Mouse (Mus musculus): ENCODE results near the gene Pilrb1. TPM values are rescaled to one million over a fixed set of nuclear protein-coding genes. Genes with fewer than 3 reads are reported as not detected.

The Pilrb1 gene
- polyA plus RNA-seq, 1 experiment, result 9.5 TPM

GRCm38 (mm10) chr5:137817466-137818222 is 40.3 kb downstream of the Pilrb1 start:
- no peak overlapping the region for H3K27ac ChIP-seq (ENCODE audit: control insufficient read depth, insufficient read depth, low read length)
- no peak for TF ChIP-seq POLR2A (IDR thresholded peaks at IDR 0.05; ENCODE audit: control insufficient read depth, extremely low read depth, insufficient read depth, low read length, poor library complexity)
- no peak for TF ChIP-seq CTCF (IDR thresholded peaks at IDR 0.05; ENCODE audit: borderline replicate concordance, control insufficient read depth, extremely low read depth, insufficient read depth, low read length, poor library complexity)
- H3K4me3 ChIP-seq (ENCODE audit: control insufficient read depth, insufficient read depth, low read length), result no peak overlapping the region
- WGBS, result 81% methylated on average over 4 of the region's 4 CpGs
- no peak for DNase-seq
- H3K27me3 ChIP-seq (ENCODE audit: control insufficient read depth, insufficient read depth, low read length), result no peaks in the 10 kb centered on the region
- H3K4me1 ChIP-seq (replicated peaks; ENCODE audit: control insufficient read depth, insufficient read depth, low read length), result no peaks in the 10 kb centered on the region
- no peaks in the 10 kb centered on the region for H3K36me3 ChIP-seq (ENCODE audit: control insufficient read depth, insufficient read depth, low read length)

GRCm38 (mm10) chr5:137808316-137808715 is 49.6 kb downstream of the Pilrb1 start:
- H3K4me1 ChIP-seq (replicated peaks; ENCODE audit: control insufficient read depth, insufficient read depth, low read length), result no peaks in the 10 kb centered on the region
- no peak for TF ChIP-seq POLR2A (IDR thresholded peaks at IDR 0.05; ENCODE audit: control insufficient read depth, extremely low read depth, insufficient read depth, low read length, poor library complexity)
- no peak for TF ChIP-seq CTCF (IDR thresholded peaks at IDR 0.05; ENCODE audit: borderline replicate concordance, control insufficient read depth, extremely low read depth, insufficient read depth, low read length, poor library complexity)
- no peaks in the 10 kb centered on the region for H3K36me3 ChIP-seq (ENCODE audit: control insufficient read depth, insufficient read depth, low read length)
- H3K4me3 ChIP-seq (ENCODE audit: control insufficient read depth, insufficient read depth, low read length), result no peak overlapping the region
- H3K27ac ChIP-seq (ENCODE audit: control insufficient read depth, insufficient read depth, low read length), result no peak overlapping the region
- H3K27me3 ChIP-seq (ENCODE audit: control insufficient read depth, insufficient read depth, low read length), result no peaks in the 10 kb centered on the region
- 97% methylated on average over 5 of the region's 5 CpGs for WGBS
- no peak for DNase-seq

GRCm38 (mm10) chr5:137806158-137806557 is 51.7 kb downstream of the Pilrb1 start:
- TF ChIP-seq CTCF (IDR thresholded peaks at IDR 0.05; ENCODE audit: borderline replicate concordance, control insufficient read depth, extremely low read depth, insufficient read depth, low read length, poor library complexity), result no peak
- no peak for TF ChIP-seq POLR2A (IDR thresholded peaks at IDR 0.05; ENCODE audit: control insufficient read depth, extremely low read depth, insufficient read depth, low read length, poor library complexity)
- WGBS, result 97% methylated on average over 1 of the region's 1 CpGs
- no peak overlapping the region for H3K4me3 ChIP-seq (ENCODE audit: control insufficient read depth, insufficient read depth, low read length)
- H3K36me3 ChIP-seq (ENCODE audit: control insufficient read depth, insufficient read depth, low read length), result no peaks in the 10 kb centered on the region
- no peak for DNase-seq
- H3K27me3 ChIP-seq (ENCODE audit: control insufficient read depth, insufficient read depth, low read length), result no peaks in the 10 kb centered on the region
- H3K27ac ChIP-seq (ENCODE audit: control insufficient read depth, insufficient read depth, low read length), result no peak overlapping the region
- no peaks in the 10 kb centered on the region for H3K4me1 ChIP-seq (replicated peaks; ENCODE audit: control insufficient read depth, insufficient read depth, low read length)

Other genes with a start within 250 kb of the Pilrb1 start
- gene Pcolce, start 244.3 kb downstream of the Pilrb1 start, polyA plus RNA-seq (2012; rRNA removed), result 21.9 and 29.7 TPM in 2 replicates
- gene Fbxo24, start 229.1 kb downstream of the Pilrb1 start, polyA plus RNA-seq (2012; rRNA removed), result 0.27 and 0.31 TPM in 2 replicates
- 576 and 587 TPM in 2 replicates for gene Lrch4, start 229.0 kb downstream of the Pilrb1 start, polyA plus RNA-seq (2012; rRNA removed)
- 149 and 153 TPM in 2 replicates for gene Gm20605, start 228.9 kb downstream of the Pilrb1 start, polyA plus RNA-seq (2012; rRNA removed)
- gene Sap25, start 216.8 kb downstream of the Pilrb1 start, polyA plus RNA-seq (2012; rRNA removed), result 576 and 646 TPM in 2 replicates
- 2.2 and 2.5 TPM in 2 replicates for gene Irs3, start 212.4 kb downstream of the Pilrb1 start, polyA plus RNA-seq (2012; rRNA removed)
- gene Agfg2, start 173.4 kb downstream of the Pilrb1 start, polyA plus RNA-seq (2012; rRNA removed), result 205 and 213 TPM in 2 replicates
- gene Nyap1, start 116.5 kb downstream of the Pilrb1 start, polyA plus RNA-seq (2012; rRNA removed), result 97.2 and 110 TPM in 2 replicates
- 670 and 672 TPM in 2 replicates for gene Tsc22d4, start 112.4 kb downstream of the Pilrb1 start, polyA plus RNA-seq (2012; rRNA removed)
- 101 and 120 TPM in 2 replicates for gene Ppp1r35, start 79.3 kb downstream of the Pilrb1 start, polyA plus RNA-seq (2012; rRNA removed)
- 81.9 and 87.5 TPM in 2 replicates for gene Mepce, start 70.5 kb downstream of the Pilrb1 start, polyA plus RNA-seq (2012; rRNA removed)
- gene Zcwpw1, start 70.3 kb downstream of the Pilrb1 start, polyA plus RNA-seq (2012; rRNA removed), result 4.6 TPM in 2 replicates
- 7.2 and 13.5 TPM in 2 replicates for gene Pilra, start 21.8 kb downstream of the Pilrb1 start, polyA plus RNA-seq (2012; rRNA removed)
- gene Pilrb2, start 13.7 kb upstream of the Pilrb1 start, polyA plus RNA-seq (2012; rRNA removed), result 8.7 and 11.4 TPM in 2 replicates
- 0.17 and 0.26 TPM in 2 replicates for gene Cyp3a13, start 63.5 kb upstream of the Pilrb1 start, polyA plus RNA-seq (2012; rRNA removed)
- 0.03 and 0.09 TPM in 2 replicates for gene Gjc3, start 105.0 kb upstream of the Pilrb1 start, polyA plus RNA-seq (2012; rRNA removed)
- 0.96 TPM in 1 of 2 replicates, not detected in the other for gene Azgp1, start 123.4 kb upstream of the Pilrb1 start, polyA plus RNA-seq (2012; rRNA removed)
- not detected in 2 replicates for gene Smok3a, start 163.2 kb upstream of the Pilrb1 start, polyA plus RNA-seq (2012; rRNA removed)
- not detected in 2 replicates for gene Smok3b, start 163.3 kb upstream of the Pilrb1 start, polyA plus RNA-seq (2012; rRNA removed)
- not detected in 2 replicates for gene Smok3c, start 195.1 kb upstream of the Pilrb1 start, polyA plus RNA-seq (2012; rRNA removed)
- 5.1 and 5.9 TPM in 2 replicates for gene Zkscan1, start 227.0 kb upstream of the Pilrb1 start, polyA plus RNA-seq (2012; rRNA removed)